Mouse (Mus musculus): ENCODE measurements around the gene Cdk19.

DNA sequence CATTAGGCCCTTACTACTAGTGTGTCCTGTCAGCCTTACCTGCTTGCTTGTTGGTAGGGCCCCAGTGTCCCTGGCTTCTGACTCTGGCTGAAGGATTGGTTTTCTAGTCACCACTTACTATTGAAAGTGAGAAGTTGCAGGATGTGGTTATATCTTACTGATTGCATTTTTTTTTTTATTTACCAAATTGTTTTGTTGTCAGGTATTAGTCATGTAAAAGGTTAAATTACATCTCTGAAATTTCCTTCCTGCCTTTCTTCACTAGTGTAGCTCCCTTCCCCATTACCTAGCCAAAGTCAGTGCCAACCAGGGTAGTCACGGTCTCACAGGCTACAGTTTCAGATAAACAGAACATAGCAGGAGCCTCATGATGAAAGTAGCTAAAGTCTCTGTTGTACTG, 139.9 kb downstream of the Cdk19 start:
- no peak for TF ChIP-seq CTCF (IDR thresholded peaks at IDR 0.05 in 2 of 3, conservative IDR thresholded peaks at IDR 0.05 in 1 of 3; ENCODE audit: control insufficient read depth in 1 of 3, insufficient read depth in 1 of 3, low read depth in 2 of 3, low read length in 3 of 3, poor library complexity in 1 of 3, severe bottlenecking in 1 of 3)
- no peak for TF ChIP-seq POLR2A (IDR thresholded peaks at IDR 0.05; ENCODE audit: control insufficient read depth in 1 of 2, insufficient read depth in 1 of 2, low read depth in 1 of 2, low read length in 2 of 2, poor library complexity in 1 of 2)
- TF ChIP-seq POLR2AphosphoS5 (IDR thresholded peaks at IDR 0.05; ENCODE audit: borderline replicate concordance, low read depth, low read length): no peak
- TF ChIP-seq MAX (IDR thresholded peaks at IDR 0.05; ENCODE audit: low read length): no peak
- TF ChIP-seq GATA1 (IDR thresholded peaks at IDR 0.05; ENCODE audit: low read depth, low read length): no peak
- no peak for TF ChIP-seq SIN3A (IDR thresholded peaks at IDR 0.05; ENCODE audit: low read length)
- no peak for TF ChIP-seq RCOR1 (IDR thresholded peaks at IDR 0.05; ENCODE audit: low read depth, low read length)
- no peak for TF ChIP-seq ETS1 (IDR thresholded peaks at IDR 0.05; ENCODE audit: low read depth, low read length)
- no peak for TF ChIP-seq CHD2 (IDR thresholded peaks at IDR 0.05; ENCODE audit: low read length)
